Mouse (Mus musculus) brain, embryonic 18.5 days (tissue): Measurements from ENCODE around the gene Akap13.

Source experiments
- DNase-seq: peaks from one replicate; pipeline ENCODE4 v3.0.0-alpha.2; 2012; ENCODE audit warnings: low read depth, low spot score

Akap13 gene

DNA sequence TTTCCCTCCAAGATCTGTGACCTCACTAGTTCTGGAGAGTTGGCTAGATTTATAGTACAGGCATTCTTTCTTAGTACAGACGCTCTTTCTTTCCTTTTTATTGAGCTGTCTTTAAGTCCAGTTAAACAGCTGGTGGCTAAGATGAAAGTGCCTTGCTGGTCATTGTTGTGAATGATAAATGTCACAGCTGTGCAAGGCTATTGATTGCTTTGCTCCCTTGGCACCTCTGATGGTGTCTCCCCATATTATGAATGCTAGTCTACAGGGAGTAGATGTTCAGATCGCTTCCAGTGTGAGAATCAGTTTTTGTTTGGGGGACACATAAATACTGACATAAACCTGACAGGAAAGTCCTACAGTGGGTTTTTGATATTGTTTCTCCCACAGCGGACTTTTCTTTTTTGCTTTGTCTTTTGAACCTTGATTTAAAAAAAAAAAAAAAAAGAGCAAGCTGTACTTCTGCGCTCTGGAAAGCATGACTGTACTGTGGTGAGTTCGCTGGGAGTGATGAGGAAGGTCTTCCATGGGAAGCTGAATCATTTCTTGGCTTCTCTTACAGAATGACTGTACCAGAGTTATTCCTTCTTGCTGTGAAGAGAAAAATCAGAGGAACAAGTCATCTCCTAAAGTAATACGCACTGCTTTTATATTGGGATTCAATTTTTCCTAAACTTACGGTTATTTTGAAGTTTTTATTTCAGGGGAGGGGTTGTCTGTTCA is 178.6 kb downstream of the Akap13 start:
- DNase-seq: no peak

GRCm38 (mm10) chr7:75638769-75639168 is 183.4 kb downstream of the Akap13 start:
- DNase-seq: no peak

- DNase-seq: no peak
Measured at GRCm38 (mm10) chr7:75639541-75639940, 184.2 kb downstream of the Akap13 start.

- no peak for DNase-seq
Measured at GRCm38 (mm10) chr7:75640074-75640473, 184.7 kb downstream of the Akap13 start.

DNA sequence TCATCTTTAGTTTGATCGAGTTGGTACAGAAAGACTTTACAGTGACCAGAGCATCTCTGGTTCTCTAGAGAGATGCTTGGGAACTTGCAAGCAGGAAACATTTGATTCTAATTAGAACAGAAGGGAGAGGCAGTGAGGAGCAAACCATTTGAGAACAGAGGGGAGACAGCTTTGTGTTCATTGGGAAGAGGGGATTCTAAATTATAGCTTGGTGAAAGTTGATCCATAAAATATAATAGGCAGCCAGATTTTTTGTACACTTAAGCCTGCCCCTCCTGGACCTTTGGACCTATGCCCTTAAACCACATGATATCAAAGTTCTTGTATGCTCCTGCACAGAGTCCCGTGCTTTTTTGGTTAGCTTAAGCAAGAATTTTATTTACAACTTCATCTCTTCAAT is 185.3 kb downstream of the Akap13 start:
- no peak for DNase-seq

DNA sequence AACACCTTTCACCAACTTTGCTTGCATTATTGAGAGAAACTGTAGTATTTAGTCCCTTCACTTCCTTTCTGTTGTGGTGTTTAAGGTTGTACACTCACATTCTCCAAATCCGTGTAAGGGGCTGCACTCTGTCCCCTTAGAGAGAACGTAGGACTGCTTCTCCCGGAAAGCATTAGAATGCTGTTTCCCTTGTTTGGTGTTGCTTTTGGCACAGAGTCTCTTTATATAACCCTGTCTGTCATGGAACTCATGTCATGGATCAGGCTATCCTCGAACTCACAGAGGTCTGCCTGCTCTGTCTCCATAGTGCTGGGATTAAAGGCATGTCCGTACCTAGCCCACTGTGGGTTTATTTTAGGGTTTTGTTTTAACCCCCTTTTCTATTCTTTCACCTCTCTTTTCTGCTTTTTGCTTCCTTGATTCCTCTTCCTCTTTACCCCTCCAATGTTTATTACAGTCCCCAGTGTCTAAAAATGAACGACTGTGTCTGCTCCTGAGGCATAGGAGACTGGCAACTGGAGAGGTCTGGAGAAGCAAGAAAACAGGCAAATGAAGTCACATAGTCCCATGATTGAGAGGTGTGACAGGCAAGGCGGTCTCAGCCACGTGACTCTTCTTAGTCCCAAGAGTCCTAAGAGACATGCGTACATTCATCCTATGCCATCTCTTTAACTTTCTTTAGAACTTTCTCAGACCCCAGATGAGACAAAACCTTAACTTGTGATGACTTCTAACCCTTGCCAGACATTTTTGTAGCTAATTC is 186.3 kb downstream of the Akap13 start:
- DNase-seq: no peak

DNA sequence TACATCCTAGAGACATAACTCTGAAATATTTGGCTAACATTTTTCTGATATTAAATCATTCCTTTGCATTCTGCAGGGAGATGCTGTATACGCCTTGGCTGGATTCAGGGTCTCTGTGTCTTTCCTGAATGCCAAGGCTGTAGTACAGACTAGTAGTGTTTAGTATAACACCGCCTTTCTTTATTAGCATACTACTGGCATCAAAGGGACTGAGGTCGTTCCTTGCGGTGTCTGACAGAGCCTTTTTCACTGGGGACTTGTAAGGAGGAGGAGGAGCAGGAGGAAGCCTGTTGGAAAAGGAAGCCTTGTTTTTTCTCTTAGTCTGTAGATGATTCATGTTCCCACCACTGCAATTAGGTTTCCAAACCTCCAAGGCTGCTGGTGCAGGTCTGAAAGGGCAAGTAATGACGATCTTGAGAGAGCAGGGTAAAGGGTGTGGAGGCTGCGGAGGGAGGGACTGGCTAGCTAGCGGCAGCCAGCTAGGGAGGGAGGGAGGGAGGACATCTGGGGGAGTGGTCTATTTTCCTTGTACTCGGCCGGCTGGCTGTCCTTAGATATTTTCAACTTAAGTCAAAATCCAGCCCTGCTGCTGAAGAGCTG is 186.9 kb downstream of the Akap13 start:
- no peak for DNase-seq

- no peak for DNase-seq
Measured at GRCm38 (mm10) chr7:75642846-75643563, 187.7 kb downstream of the Akap13 start.

GRCm38 (mm10) chr7:75643986-75644385 is 188.7 kb downstream of the Akap13 start:
- DNase-seq: no peak

DNA sequence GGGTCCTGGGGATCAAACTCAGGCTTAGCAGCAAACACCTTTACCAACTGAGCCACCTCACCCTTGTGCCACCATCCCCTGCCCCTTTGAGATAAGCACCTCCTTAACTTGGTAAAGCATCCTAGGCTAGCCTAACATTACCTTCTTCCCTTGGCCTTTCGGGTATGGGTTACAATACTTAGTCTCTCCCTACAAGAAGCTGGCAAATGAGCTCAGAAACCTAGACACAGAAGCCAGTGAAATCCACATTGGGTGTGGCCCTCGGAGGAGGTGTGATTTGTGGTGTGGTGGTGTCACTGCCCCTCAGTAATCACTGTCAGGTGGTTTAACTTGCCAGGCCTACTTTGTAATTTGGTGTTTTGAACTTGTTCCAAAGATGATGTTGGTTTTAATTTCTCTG is 189.3 kb downstream of the Akap13 start:
- DNase-seq: no peak

DNA sequence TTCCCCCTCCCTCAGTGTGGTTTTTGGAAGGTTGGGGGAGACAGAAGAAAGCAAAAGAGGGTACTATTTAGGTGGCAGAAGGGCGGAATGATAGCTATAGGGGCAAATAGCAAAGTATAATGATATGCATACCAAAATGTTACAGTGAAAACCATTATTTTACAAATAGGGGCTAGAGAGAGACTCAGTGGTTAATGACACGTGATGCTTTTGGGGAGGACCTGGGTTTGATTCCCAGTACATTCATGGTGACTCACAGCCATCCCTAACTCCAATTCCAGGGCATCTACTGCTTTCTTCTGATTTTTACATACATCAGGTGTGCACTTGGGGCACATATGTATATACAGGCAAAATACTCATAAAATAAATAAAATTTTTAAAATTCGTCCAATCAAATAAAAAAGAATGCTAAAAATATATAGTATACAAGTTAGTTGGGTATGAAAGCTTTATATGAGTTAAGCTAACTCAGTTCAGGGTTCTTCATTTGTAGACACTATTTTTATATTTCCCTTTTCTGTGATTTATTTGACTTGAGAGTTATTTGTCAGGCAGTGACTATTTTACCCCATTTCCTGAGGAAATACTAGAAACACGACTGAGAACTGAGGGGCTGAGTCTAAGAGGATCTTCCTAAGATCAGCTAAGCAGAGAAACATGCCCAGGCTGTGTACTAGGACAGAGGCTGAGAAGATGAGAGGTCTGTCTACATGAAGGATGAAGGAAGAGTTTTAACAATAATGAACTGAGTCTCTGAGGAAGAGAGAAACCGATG is 190.0 kb downstream of the Akap13 start:
- DNase-seq: no peak

DNA sequence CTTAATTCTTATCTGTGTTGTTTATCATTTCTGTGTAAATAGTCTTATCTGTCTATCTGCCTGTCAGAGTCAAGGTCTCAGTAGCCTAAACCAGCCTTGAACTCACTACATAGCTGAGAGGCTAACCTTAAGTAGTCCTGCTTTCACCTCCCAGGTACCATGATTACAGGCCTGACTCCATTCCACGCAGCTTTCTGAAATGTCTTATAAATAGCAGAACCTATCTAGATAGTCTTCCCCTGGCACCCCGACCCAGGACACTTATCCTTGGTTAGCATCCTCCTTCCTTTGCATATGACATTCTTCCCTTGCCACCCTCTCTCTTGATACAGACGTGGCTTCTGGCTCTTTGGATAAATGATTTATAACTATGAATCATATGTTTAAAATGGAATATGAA is 192.7 kb downstream of the Akap13 start:
- no peak for DNase-seq

DNA sequence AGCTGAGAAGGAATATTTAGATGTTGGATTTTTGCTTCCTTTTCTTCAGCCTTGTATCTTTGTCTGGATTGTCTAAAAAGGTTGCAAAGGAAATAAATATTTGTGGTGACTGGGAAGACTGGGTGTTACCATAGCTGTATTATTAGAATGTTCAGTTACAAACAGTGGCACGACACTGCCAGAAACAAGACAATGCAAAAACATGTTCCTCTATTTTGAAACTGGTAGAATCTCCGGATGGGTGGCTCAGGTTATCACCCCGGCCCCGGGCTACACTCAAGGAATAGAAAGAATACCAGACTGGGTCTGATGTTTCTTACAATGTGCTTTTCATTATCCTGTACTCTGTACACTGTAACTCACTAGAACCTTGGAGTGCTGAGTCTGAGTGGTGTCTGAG is 193.6 kb downstream of the Akap13 start:
- DNase-seq: no peak

DNA sequence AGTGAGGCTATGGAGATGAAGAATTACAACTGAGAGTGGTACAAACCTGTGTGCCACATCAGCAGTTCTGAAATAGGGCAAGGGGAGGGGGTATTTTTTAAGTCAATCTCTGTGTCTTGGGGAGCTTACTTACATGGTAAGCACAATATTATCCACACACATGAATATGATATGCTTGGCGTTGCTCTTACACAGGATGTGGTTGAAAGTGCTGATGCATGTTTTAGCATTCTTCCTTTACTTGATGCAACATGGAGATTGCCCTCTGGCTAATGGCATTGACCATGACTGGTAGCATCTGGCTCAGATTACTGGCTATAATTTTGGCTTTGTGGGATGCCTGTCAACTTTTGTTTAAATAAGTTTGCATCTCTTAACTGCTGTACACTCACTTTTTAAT is 194.6 kb downstream of the Akap13 start:
- DNase-seq: no peak

GRCm38 (mm10) chr7:75653684-75654317 is 198.5 kb downstream of the Akap13 start:
- no peak for DNase-seq

GRCm38 (mm10) chr7:75655180-75656074 is 200.1 kb downstream of the Akap13 start:
- no peak for DNase-seq

GRCm38 (mm10) chr7:75656297-75656852 is 201.0 kb downstream of the Akap13 start:
- DNase-seq: no peak

GRCm38 (mm10) chr7:75656896-75657295 is 201.6 kb downstream of the Akap13 start:
- no peak for DNase-seq

DNA sequence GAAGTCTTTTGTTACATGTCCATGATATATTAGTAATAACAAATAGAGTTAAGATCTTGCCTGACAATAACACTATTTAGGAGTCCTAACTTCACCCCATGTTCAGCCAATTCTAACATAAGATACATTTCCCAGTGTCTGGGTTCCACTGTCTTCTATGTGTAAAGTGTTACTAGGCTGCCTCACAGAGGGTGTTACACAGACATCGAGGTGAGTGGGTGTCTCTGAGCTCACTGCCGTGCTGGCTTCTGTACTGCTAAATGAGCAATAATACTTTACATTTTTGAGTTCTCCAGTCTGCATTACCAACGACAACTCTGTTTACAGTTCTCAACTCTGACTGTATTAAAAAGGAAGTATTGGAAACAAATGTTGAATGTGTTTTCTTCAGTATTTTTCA is 209.1 kb downstream of the Akap13 start:
- DNase-seq: no peak

- DNase-seq: no peak
Measured at GRCm38 (mm10) chr7:75666982-75667381, 211.6 kb downstream of the Akap13 start.
